Mouse (Mus musculus) forelimb bud, embryonic 11.5 days (tissue): ENCODE results near the gene Mfsd6.
A peak's percentile ranks its signal among the peaks of the same experiment; 100 is the strongest.

Source experiments
- DNase-seq: peaks from one replicate; pipeline ENCODE4 v3.0.0-alpha.2; 2012; ENCODE audit warnings: low read depth, low spot score

Gene Mfsd6

GRCm38 (mm10) chr1:52640266-52640665 lies 87.0 kb downstream of the Mfsd6 start:
- DNase-seq = no peak

GRCm38 (mm10) chr1:52639090-52639489 lies 88.2 kb downstream of the Mfsd6 start:
- no peak for DNase-seq

- no peak for DNase-seq
Observed at GRCm38 (mm10) chr1:52638101-52638500, 89.2 kb downstream of the Mfsd6 start.

GRCm38 (mm10) chr1:52635932-52636331 lies 91.3 kb downstream of the Mfsd6 start:
- no peak for DNase-seq

- DNase-seq = no peak
Observed at GRCm38 (mm10) chr1:52634251-52634650, 93.0 kb downstream of the Mfsd6 start.

GRCm38 (mm10) chr1:52631570-52631969 lies 95.7 kb downstream of the Mfsd6 start:
- DNase-seq = no peak

GRCm38 (mm10) chr1:52630937-52631299 lies 96.3 kb downstream of the Mfsd6 start:
- peak; percentile 62 for DNase-seq

GRCm38 (mm10) chr1:52630248-52630936 lies 96.9 kb downstream of the Mfsd6 start, which contains the start of gene Nemp2:
Nemp2 (plus strand) TSS chr1:52630703.
- DNase-seq = peak; percentile 92

GRCm38 (mm10) chr1:52620442-52620841 lies 106.8 kb downstream of the Mfsd6 start:
- no peak for DNase-seq

- DNase-seq = no peak
Observed at GRCm38 (mm10) chr1:52618217-52618616, 109.0 kb downstream of the Mfsd6 start.

- no peak for DNase-seq
Observed at GRCm38 (mm10) chr1:52608486-52608885, 118.8 kb downstream of the Mfsd6 start.

- no peak for DNase-seq
Observed at GRCm38 (mm10) chr1:52607700-52608099, 119.6 kb downstream of the Mfsd6 start.
